Mouse (Mus musculus) brain, embryonic 14.5 days (tissue): ENCODE results near the gene Stxbp1.

Experiments
- CTCF ChIP-seq: fragments of 200-500 bp; IDR thresholded peaks from 2 replicates; pipeline ENCODE4 v1.5.1; 2012; ENCODE audit warnings: inconsistent platforms, mild to moderate bottlenecking, moderate library complexity, borderline replicate concordance; ENCODE audit not compliant: insufficient read depth, insufficient read length; ENCODE audit errors: extremely low read depth
- POLR2A ChIP-seq: fragments of 200-500 bp; IDR thresholded peaks from 2 replicates; pipeline ENCODE4 v1.6.1; 2012; ENCODE audit warnings: mild to moderate bottlenecking, inconsistent platforms, borderline replicate concordance; ENCODE audit not compliant: poor library complexity, insufficient read depth, insufficient read length, severe bottlenecking; ENCODE audit errors: extremely low read depth

DNA sequence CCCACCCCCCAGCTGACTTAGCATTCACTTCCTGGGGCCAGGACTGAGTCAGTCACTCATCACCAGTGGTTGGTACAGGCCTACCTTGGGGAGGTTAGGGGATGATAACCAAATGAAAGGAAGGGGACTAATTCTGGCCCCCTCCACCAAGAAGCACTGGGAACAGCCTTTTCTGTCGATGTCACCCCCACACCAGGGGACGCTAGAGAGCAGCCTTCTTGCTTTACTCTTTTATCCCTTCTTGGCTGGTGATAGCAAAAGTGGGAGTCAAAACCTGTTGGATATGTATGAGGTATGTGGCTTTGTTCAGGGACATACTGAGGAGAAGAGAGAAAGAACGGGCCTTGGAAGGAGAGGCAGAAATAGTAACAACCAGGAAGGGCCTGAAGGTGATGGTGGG lies 83.7 kb downstream of the Stxbp1 start:
- TF ChIP-seq CTCF = peak; percentile 12; the same call in 1 of the 2 replicates
- no peak for TF ChIP-seq POLR2A
